Mouse (Mus musculus): Measurements from ENCODE around the gene Lypd5.

DNA sequence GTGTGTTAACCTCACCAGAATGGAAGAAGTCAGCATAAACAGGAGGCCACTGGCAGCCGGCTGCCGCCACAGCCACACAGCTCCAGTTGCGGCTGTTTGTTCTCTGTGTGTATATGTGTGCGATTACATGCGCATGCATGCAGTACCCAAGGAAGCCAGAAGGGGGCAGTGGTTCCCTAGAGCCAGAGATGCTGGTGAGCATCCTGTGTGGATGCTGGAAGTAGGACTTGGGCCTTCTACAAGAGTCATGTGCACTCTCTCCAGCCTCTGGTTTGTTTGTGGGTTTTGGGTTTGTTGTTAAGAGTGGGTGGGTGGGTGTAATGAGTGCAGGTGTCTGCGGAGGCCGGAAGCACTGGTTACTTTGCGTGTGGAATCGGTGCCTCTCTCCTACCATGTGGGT lies 53.9 kb downstream of the Lypd5 start:
- TF ChIP-seq CTCF (IDR thresholded peaks at IDR 0.05; ENCODE audit: control insufficient read depth, insufficient read depth, insufficient read length) (no peak), CEBPB (IDR thresholded peaks at IDR 0.05; ENCODE audit: low read depth) (no peak), MAX (IDR thresholded peaks at IDR 0.05) (no peak), MYOG (IDR thresholded peaks at IDR 0.05; ENCODE audit: control insufficient read depth, extremely low read depth, insufficient read length) (no peak), USF1 (IDR thresholded peaks at IDR 0.05; ENCODE audit: low read depth) (no peak)

All from C2C12 (cell line).